Comparison of ENCODE assay signal across 24 mouse cellular contexts in the genomic region with DNA sequence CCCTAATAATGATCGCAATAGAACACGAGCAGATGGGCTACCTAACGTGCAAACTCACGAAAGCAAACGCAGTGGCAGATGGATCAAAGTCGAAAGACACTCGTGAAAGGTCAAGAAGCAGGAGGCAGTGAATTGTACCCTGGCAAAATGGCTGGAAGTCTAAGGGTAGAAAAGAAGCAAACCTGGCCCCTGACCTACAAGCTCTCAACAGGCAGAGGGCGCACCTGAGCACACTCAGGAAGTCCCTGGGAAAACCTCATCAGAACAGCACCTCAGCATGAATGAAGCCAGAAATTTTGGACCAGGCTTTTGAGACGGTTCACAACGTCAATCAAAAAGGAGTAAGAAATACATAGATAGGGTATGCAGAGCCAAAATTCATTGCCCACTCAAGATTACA. TPM values are rescaled to one million over a fixed set of nuclear protein-coding genes. Genes with fewer than 3 reads are reported as not detected.
A peak's percentile ranks its signal among the peaks of the same experiment; 100 is the strongest.
DNase-seq lines count a peak whose midpoint lies in the region; ATAC-seq and TF ChIP-seq lines count a peak whose summit lies in the region.
"Not testable (repeated sequence)": the region's sequence is repeated elsewhere in the genome, so short reads cannot be mapped to it uniquely, and the experiment has no call there.
"Had no signal": no experiment of that assay in that cellular context is flagged by ENCODE, and none has a peak within 500 bp of the region (broad histone marks: within the 10 kb centered on the region; RNA-seq: fewer than 3 reads in every experiment).

No protein-coding gene starts in this region.

- not testable (repeated sequence) for H3K4me3 ChIP-seq in gastrocnemius, adult 2 months; kidney, adult 2 months (ENCODE audit: insufficient read depth, low read depth, low read length); layer of hippocampus, adult 2 months; midbrain, postnatal 0 days (ENCODE audit: low read depth, low read length)

- not testable (repeated sequence) for H3K27me3 ChIP-seq in kidney, adult 2 months (replicated peaks; ENCODE audit: control insufficient read depth, insufficient read depth, low read length); midbrain, postnatal 0 days (ENCODE audit: insufficient read depth, low read length)

- DNase-seq in adrenal gland, postnatal 10 days, result peak; percentile 1
- peak; percentile 22 for DNase-seq in cerebellum, adult 9-11 months
- DNase-seq in gastrocnemius, adult 2 months; midbrain, postnatal 0 days (ENCODE audit: low spot score): not testable (repeated sequence)
- DNase-seq in kidney, adult 2 months, result peak; percentile 5
- peak in 1 of 2 experiments; percentile 14 for DNase-seq in layer of hippocampus, adult 2 months (ENCODE audit: low spot score in 2 of 2)
- peak; percentile 21 to 24 for DNase-seq in left cerebral cortex, postnatal 25 days (ENCODE audit: low spot score in 2 of 2)
- DNase-seq in urinary bladder, postnatal 14 days (ENCODE audit: low spot score), result peak; percentile 3

- 17% methylated on average over 7 of the region's 10 CpGs for WGBS in kidney, adult 2 months
- 0% methylated on average over 3 of the region's 10 CpGs for WGBS in midbrain, postnatal 0 days

- not testable (repeated sequence) for ATAC-seq in midbrain, postnatal 0 days (ENCODE audit: low FRiP score)

- H3K9ac ChIP-seq in midbrain, postnatal 0 days (replicated peaks; ENCODE audit: low read length, poor library complexity, severe bottlenecking), result not testable (repeated sequence)

- intact Hi-C loops in gastrocnemius, adult 2 months (cut with DNase I); left cerebral cortex, postnatal 25 days (cut with DNase I): not testable (repeated sequence)

- peak; percentile 44; the same call in 1 of the 2 replicates for TF ChIP-seq CTCF in gastrocnemius, adult 2 months (IDR thresholded peaks at IDR 0.05)
- TF ChIP-seq CTCF in kidney, adult 2 months (conservative IDR thresholded peaks at IDR 0.05; ENCODE audit: insufficient read depth, insufficient read length, low read depth, low read length), result not testable (repeated sequence)
- TF ChIP-seq CTCF in layer of hippocampus, adult 2 months (conservative IDR thresholded peaks at IDR 0.05), result peak; percentile 64
- peak; percentile 44 for TF ChIP-seq CTCF in midbrain, postnatal 0 days (IDR thresholded peaks at IDR 0.05)

- not testable (repeated sequence) for H3K9me3 ChIP-seq in midbrain, postnatal 0 days (ENCODE audit: low read length)

- not testable (repeated sequence) for H3K4me1 ChIP-seq in kidney, adult 2 months (ENCODE audit: control insufficient read depth, insufficient read depth, low read length); midbrain, postnatal 0 days (ENCODE audit: insufficient read depth, low read length)

- H3K4me2 ChIP-seq in midbrain, postnatal 0 days (ENCODE audit: low read depth, low read length, poor library complexity, severe bottlenecking), result not testable (repeated sequence)

- not testable (repeated sequence) for H3K36me3 ChIP-seq in kidney, adult 2 months (ENCODE audit: control insufficient read depth, insufficient read depth, low read length); midbrain, postnatal 0 days (ENCODE audit: insufficient read depth, low read length)

- H3K27ac ChIP-seq in gastrocnemius, adult 2 months; kidney, adult 2 months (ENCODE audit: insufficient read depth, low read depth, low read length); layer of hippocampus, adult 2 months; midbrain, postnatal 0 days (ENCODE audit: low read depth, low read length): not testable (repeated sequence)

- not testable (repeated sequence) for TF ChIP-seq POLR2A in kidney, adult 2 months (IDR thresholded peaks at IDR 0.05; ENCODE audit: low read depth, low read length)

RNA-seq across cellular contexts. Expression of a gene that starts 1.1 kb away (rescaled TPM):
- total RNA-seq in adrenal gland, postnatal 10 days (2021), result under 1 TPM; 0.27 to 0.69 TPM
- total RNA-seq in gastrocnemius, adult 2 months (2021), result under 1 TPM in 1 of 2 experiments, not detected in 1; 0.20 TPM
- polyA plus RNA-seq in kidney, adult 2 months (2012; rRNA removed), result 0.04 TPM in 1 of 2 replicates, not detected in the other
- total RNA-seq in layer of hippocampus, adult 2 months (2021), result 1 to 10 TPM; 1.3 to 1.8 TPM
- under 1 TPM; 0.41 to 0.76 TPM for total RNA-seq in left cerebral cortex, postnatal 25 days (2021)
- total RNA-seq in midbrain, postnatal 0 days (2014; rRNA removed), result 2.6 and 3.6 TPM in 2 replicates
- polyA plus RNA-seq in midbrain, postnatal 0 days (2015; fragmentation: Nextera tagmentation; extraction: Ambion mirVana), result 3.4 and 4.4 TPM in 2 replicates
- total RNA-seq: CH12.LX; common myeloid progenitor, adult 5-6 weeks; gastrocnemius, adult 18-20 months; granulocyte monocyte progenitor cell, adult 5-6 weeks; hematopoietic stem cell, adult 5-6 weeks; monocyte, adult 5-6 weeks had no signal
- polyA plus RNA-seq: erythroblast, embryonic 14.5 days; liver, embryonic 15.5 days had no signal

RNA-seq across cellular contexts. Expression of a gene that starts 18.5 kb away (rescaled TPM):
- not detected for total RNA-seq in adrenal gland, postnatal 10 days (2021)
- not detected for total RNA-seq in gastrocnemius, adult 2 months (2021)
- not detected in 2 replicates for polyA plus RNA-seq in kidney, adult 2 months (2012; rRNA removed)
- not detected for total RNA-seq in layer of hippocampus, adult 2 months (2021)
- total RNA-seq in left cerebral cortex, postnatal 25 days (2021), result not detected
- not detected in 2 replicates for total RNA-seq in midbrain, postnatal 0 days (2014; rRNA removed)
- polyA plus RNA-seq in midbrain, postnatal 0 days (2015; fragmentation: Nextera tagmentation; extraction: Ambion mirVana), result not detected in 2 replicates
- total RNA-seq: adrenal gland, adult 8-10 months; CH12.LX; common myeloid progenitor, adult 5-6 weeks; gastrocnemius, adult 18-20 months; granulocyte monocyte progenitor cell, adult 5-6 weeks; hematopoietic stem cell, adult 5-6 weeks; layer of hippocampus, postnatal 36 days; monocyte, adult 5-6 weeks had no signal
- polyA plus RNA-seq: embryonic facial prominence, embryonic 11.5 days; erythroblast, embryonic 14.5 days; forebrain, embryonic 14.5 days; heart, embryonic 13.5 days; kidney, embryonic 15.5 days; limb, embryonic 14.5 days; liver, embryonic 15.5 days; neural tube, embryonic 12.5 days had no signal
